Mouse (Mus musculus) B cell, adult 2 months (primary cell): Measurements from ENCODE around the gene Gm21317.
"Not testable (repeated sequence)": the region's sequence is repeated elsewhere in the genome, so short reads cannot be mapped to it uniquely, and the experiment has no call there.

Experiments used
- DNase-seq, 2 experiments: peaks; one replicate each; pipeline ENCODE4 v3.0.0; 2022

Gene Gm21317

GRCm38 (mm10) chrY:82224927-82225326, at the start of gene Gm21317:
TSS of gene Gm21317 (plus strand) at chrY:82225227.
- DNase-seq: not testable (repeated sequence)
